Mouse (Mus musculus): ENCODE results near the gene Ulk4.

Ulk4 gene

GRCm38 (mm10) chr9:121107643-121108042 is 169.4 kb downstream of the Ulk4 start:
- 31% methylated on average over 5 of the region's 5 CpGs for WGBS

GRCm38 (mm10) chr9:121107101-121107500 is 169.9 kb downstream of the Ulk4 start:
- WGBS: 53% methylated on average over 11 of the region's 11 CpGs

- 80% methylated on average over 10 of the region's 10 CpGs for WGBS
Measured at GRCm38 (mm10) chr9:121101516-121101915, 175.5 kb downstream of the Ulk4 start.

GRCm38 (mm10) chr9:121099453-121099852 is 177.5 kb downstream of the Ulk4 start:
- 91% methylated on average over 10 of the region's 10 CpGs for WGBS

GRCm38 (mm10) chr9:121093760-121094159 is 183.2 kb downstream of the Ulk4 start:
- 75% methylated on average over 7 of the region's 7 CpGs for WGBS

- WGBS: 76% methylated on average over 5 of the region's 5 CpGs
Measured at GRCm38 (mm10) chr9:121092568-121092967, 184.4 kb downstream of the Ulk4 start.

GRCm38 (mm10) chr9:121091016-121091735 is 185.8 kb downstream of the Ulk4 start:
- WGBS: 66% methylated on average over 10 of the region's 10 CpGs

GRCm38 (mm10) chr9:121087661-121088060 is 189.3 kb downstream of the Ulk4 start:
- WGBS: 56% methylated on average over 8 of the region's 8 CpGs

GRCm38 (mm10) chr9:121084191-121084590 is 192.8 kb downstream of the Ulk4 start:
- WGBS: 87% methylated on average over 4 of the region's 4 CpGs

GRCm38 (mm10) chr9:121080834-121081233 is 196.2 kb downstream of the Ulk4 start:
- 56% methylated on average over 3 of the region's 3 CpGs for WGBS

- WGBS: 89% methylated on average over 10 of the region's 10 CpGs
Measured at GRCm38 (mm10) chr9:121080413-121080812, 196.6 kb downstream of the Ulk4 start.

- 31% methylated on average over 9 of the region's 9 CpGs for WGBS
Measured at GRCm38 (mm10) chr9:121079388-121080088, 197.5 kb downstream of the Ulk4 start.

- WGBS: 35% methylated on average over 12 of the region's 12 CpGs
Measured at GRCm38 (mm10) chr9:121076291-121076690, 200.7 kb downstream of the Ulk4 start.

- WGBS: 46% methylated on average over 4 of the region's 4 CpGs
Measured at GRCm38 (mm10) chr9:121075246-121075645, 201.8 kb downstream of the Ulk4 start.

GRCm38 (mm10) chr9:121074726-121075125 is 202.3 kb downstream of the Ulk4 start:
- 57% methylated on average over 3 of the region's 3 CpGs for WGBS

GRCm38 (mm10) chr9:121072127-121072757 is 204.8 kb downstream of the Ulk4 start:
- WGBS: 71% methylated on average over 8 of the region's 8 CpGs

GRCm38 (mm10) chr9:121071461-121072126 is 205.4 kb downstream of the Ulk4 start:
- WGBS: 89% methylated on average over 10 of the region's 10 CpGs

- 69% methylated on average over 11 of the region's 11 CpGs for WGBS
Measured at GRCm38 (mm10) chr9:121071050-121071449, 205.9 kb downstream of the Ulk4 start.

- 94% methylated on average over 5 of the region's 5 CpGs for WGBS
Measured at GRCm38 (mm10) chr9:121068115-121068514, 208.9 kb downstream of the Ulk4 start.

- WGBS: 77% methylated on average over 10 of the region's 10 CpGs
Measured at GRCm38 (mm10) chr9:121067043-121067442, 210.0 kb downstream of the Ulk4 start.

- 79% methylated on average over 10 of the region's 10 CpGs for WGBS
Measured at GRCm38 (mm10) chr9:121065383-121065978, 211.5 kb downstream of the Ulk4 start.

Measured in cerebral cortex, adult 2 months (tissue).